Mouse (Mus musculus) myocyte (in vitro differentiated cells): ENCODE data around the gene Hsd17b11.

Experiments
- E2F4 ChIP-seq: IDR thresholded peaks from one replicate; pipeline ENCODE4 v1.6.1; 2011; ENCODE audit warnings: mild to moderate bottlenecking, control low read depth, moderate library complexity; ENCODE audit not compliant: insufficient read depth
- MYOG ChIP-seq, 3 experiments: IDR thresholded peaks; one replicate each; pipeline ENCODE4 v1.6.1; 2011; ENCODE audit warnings: control low read depth in 2 of 3, low read depth in 2 of 3, mild to moderate bottlenecking in 2 of 3; ENCODE audit not compliant: insufficient read length in 2 of 3, control insufficient read depth in 1 of 3, insufficient read depth in 1 of 3
- POLR2A ChIP-seq: IDR thresholded peaks from one replicate; pipeline ENCODE4 v1.6.1; 2011; ENCODE audit warnings: low read depth, mild to moderate bottlenecking, control low read depth, moderate library complexity; ENCODE audit not compliant: insufficient read length
- USF1 ChIP-seq: IDR thresholded peaks from one replicate; pipeline ENCODE4 v1.6.1; 2011; ENCODE audit warnings: low read depth, mild to moderate bottlenecking, control low read depth, moderate library complexity

GRCm38 (mm10) chr5:104025245-104025854, 3.6 kb upstream of the Hsd17b11 start:
- TF ChIP-seq POLR2A (no peak), MYOG (IDR thresholded peaks at IDR 0.05; ENCODE audit: control insufficient read depth in 1 of 3, insufficient read depth in 1 of 3, insufficient read length in 2 of 3, low read depth in 2 of 3) (no peak), USF1 (no peak), E2F4 (no peak)
